ENCODE assay signal across 9 mouse cellular contexts in the genomic region with DNA sequence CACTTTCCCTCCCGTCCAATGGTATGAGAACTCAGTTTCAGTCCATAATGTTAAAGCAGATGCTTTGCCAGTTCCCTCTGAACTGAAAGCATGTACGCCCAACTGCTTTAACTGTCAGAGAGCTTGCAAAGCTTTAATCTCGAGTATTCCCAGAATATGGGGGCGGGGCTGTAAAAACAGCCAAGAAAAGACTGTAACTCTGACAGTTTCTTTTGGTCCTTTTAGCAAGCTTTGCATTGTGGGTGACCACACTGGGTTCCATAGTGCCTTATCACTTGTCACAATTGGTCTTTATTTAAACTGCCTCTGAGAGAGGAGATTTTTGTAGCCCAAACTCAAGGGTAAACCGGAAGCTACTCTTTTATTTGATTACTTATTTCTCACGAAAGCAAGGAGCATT. TPM values are rescaled to one million over a fixed set of nuclear protein-coding genes. Genes with fewer than 3 reads are reported as not detected.
A peak's percentile ranks its signal among the peaks of the same experiment; 100 is the strongest.
DNase-seq lines count a peak whose midpoint lies in the region; ATAC-seq and TF ChIP-seq lines count a peak whose summit lies in the region.
"Had no signal": no experiment of that assay in that cellular context is flagged by ENCODE, and none has a peak within 500 bp of the region (broad histone marks: within the 10 kb centered on the region; RNA-seq: fewer than 3 reads in every experiment).

No protein-coding gene starts in this region.

- no peak overlapping the region for H3K9ac ChIP-seq in lung, embryonic 14.5 days
- H3K9ac ChIP-seq in intestine, postnatal 0 days (ENCODE audit: low read depth, low read length): no peak overlapping the region
- H3K9ac ChIP-seq in stomach, embryonic 16.5 days (ENCODE audit: low read length): 0 out of 2 replicates have a peak overlapping the region, but pooled peaks have one; percentile 1
- H3K9ac ChIP-seq: midbrain, embryonic 15.5 days had no signal

- H3K9me3 ChIP-seq in lung, embryonic 14.5 days (ENCODE audit: low read depth, low read length): no peaks in the 10 kb centered on the region
- no peaks in the 10 kb centered on the region for H3K9me3 ChIP-seq in intestine, postnatal 0 days (ENCODE audit: control insufficient read depth)
- H3K9me3 ChIP-seq in stomach, embryonic 16.5 days (replicated peaks; ENCODE audit: control insufficient read depth, low read length): no peaks in the 10 kb centered on the region
- H3K9me3 ChIP-seq: midbrain, embryonic 15.5 days had no signal

- H3K27me3 ChIP-seq in lung, embryonic 14.5 days (ENCODE audit: insufficient read depth, low read length): peaks cover 28% of the 10 kb centered on the region
- H3K27me3 ChIP-seq in intestine, postnatal 0 days (replicated peaks; ENCODE audit: control insufficient read depth, insufficient read depth, low read length): no peaks in the 10 kb centered on the region
- H3K27me3 ChIP-seq in stomach, embryonic 16.5 days (ENCODE audit: control insufficient read depth, insufficient read depth, low read length): peaks cover 10% of the 10 kb centered on the region

- no peak for ATAC-seq in lung, embryonic 14.5 days (ENCODE audit: insufficient read depth)
- peak; percentile 9 for ATAC-seq in common myeloid progenitor, adult 5-6 weeks (replicated peaks; ENCODE audit: low read depth, poor library complexity, severe bottlenecking)
- no peak for ATAC-seq in intestine, postnatal 0 days
- ATAC-seq in stomach, embryonic 16.5 days (ENCODE audit: insufficient read depth, low FRiP score): no peak
- ATAC-seq: midbrain, embryonic 15.5 days had no signal

- no peak for TF ChIP-seq CTCF in lung, embryonic 14.5 days (IDR thresholded peaks at IDR 0.05; ENCODE audit: low read depth)
- TF ChIP-seq CTCF in intestine, postnatal 0 days (IDR thresholded peaks at IDR 0.05; ENCODE audit: low read depth): no peak

- whole genome bisulfite sequencing in lung, embryonic 14.5 days: 51% methylated on average over 6 of the region's 6 CpGs
- WGBS in intestine, postnatal 0 days: 55% methylated on average over 6 of the region's 6 CpGs
- WGBS in stomach, embryonic 16.5 days: 46% methylated on average over 6 of the region's 6 CpGs

- DNase-seq in lung, embryonic 14.5 days: peak; percentile 44
- no peak for DNase-seq in lung, postnatal 4 days
- DNase-seq in right cerebral cortex, postnatal 14 days: no peak
- no peak for DNase-seq in MN1 (ENCODE audit: low spot score)
- DNase-seq: cerebellum, postnatal 25 days had no signal

- H3K4me2 ChIP-seq in lung, embryonic 14.5 days: no peak overlapping the region
- peak overlapping the region; percentile 88 for H3K4me2 ChIP-seq in intestine, postnatal 0 days (replicated peaks; ENCODE audit: low read depth)
- peak overlapping the region; percentile 92 for H3K4me2 ChIP-seq in stomach, embryonic 16.5 days (ENCODE audit: low read depth, low read length)
- H3K4me2 ChIP-seq: midbrain, embryonic 15.5 days had no signal

- H3K4me3 ChIP-seq in lung, embryonic 14.5 days (ENCODE audit: low read depth, low read length): no peak overlapping the region
- peak overlapping the region; percentile 74 for H3K4me3 ChIP-seq in intestine, postnatal 0 days (ENCODE audit: low read depth, low read length)
- H3K4me3 ChIP-seq in stomach, embryonic 16.5 days (replicated peaks; ENCODE audit: low read length): peak overlapping the region; percentile 26
- H3K4me3 ChIP-seq: midbrain, embryonic 15.5 days had no signal

- H3K4me1 ChIP-seq in lung, embryonic 14.5 days (ENCODE audit: insufficient read depth): peaks cover 9% of the 10 kb centered on the region; the same call in 1 of the 2 replicates
- peaks cover 3% of the 10 kb centered on the region for H3K4me1 ChIP-seq in intestine, postnatal 0 days (replicated peaks; ENCODE audit: control insufficient read depth, insufficient read depth, low read length)
- peaks cover 12% of the 10 kb centered on the region for H3K4me1 ChIP-seq in stomach, embryonic 16.5 days (ENCODE audit: control insufficient read depth, insufficient read depth, low read length)

- H3K27ac ChIP-seq in lung, embryonic 14.5 days (ENCODE audit: low read depth): no peak overlapping the region
- H3K27ac ChIP-seq in intestine, postnatal 0 days (ENCODE audit: low read depth, low read length): no peak overlapping the region
- peak overlapping the region; percentile 26; the same call in 1 of the 2 replicates for H3K27ac ChIP-seq in stomach, embryonic 16.5 days (ENCODE audit: low read length)
- H3K27ac ChIP-seq: midbrain, embryonic 15.5 days had no signal

- no peaks in the 10 kb centered on the region for H3K36me3 ChIP-seq in lung, embryonic 14.5 days (ENCODE audit: insufficient read depth)
- H3K36me3 ChIP-seq in intestine, postnatal 0 days (ENCODE audit: control insufficient read depth, insufficient read depth): peaks cover 5% of the 10 kb centered on the region; the same call in 1 of the 2 replicates
- no peaks in the 10 kb centered on the region for H3K36me3 ChIP-seq in stomach, embryonic 16.5 days (ENCODE audit: control insufficient read depth, insufficient read depth, low read length)
- H3K36me3 ChIP-seq: midbrain, embryonic 15.5 days had no signal

RNA-seq across cellular contexts. Expression of gene Ptger4, which starts 4.1 kb away (rescaled TPM):
- 1.0 and 1.8 TPM in 2 replicates for polyA plus RNA-seq in lung, embryonic 14.5 days (2014; fragmentation: Nextera tagmentation; extraction: Ambion mirVana)
- 8.3 and 10.3 TPM in 2 replicates for total RNA-seq in common myeloid progenitor, adult 5-6 weeks (2017)
- polyA plus RNA-seq in intestine, postnatal 0 days (2015; fragmentation: Nextera tagmentation; extraction: Ambion mirVana): 14.5 and 15.1 TPM in 2 replicates
- 7.0 and 8.5 TPM in 2 replicates for polyA plus RNA-seq in stomach, embryonic 16.5 days (2015; fragmentation: Nextera tagmentation; extraction: Ambion mirVana)

RNA-seq across cellular contexts. Expression of gene Ttc33, which starts 54.6 kb away (rescaled TPM):
- polyA plus RNA-seq in lung, embryonic 14.5 days (2014; fragmentation: Nextera tagmentation; extraction: Ambion mirVana): 41.9 and 44.6 TPM in 2 replicates
- 49.6 and 50.2 TPM in 2 replicates for total RNA-seq in common myeloid progenitor, adult 5-6 weeks (2017)
- 26.0 and 28.8 TPM in 2 replicates for polyA plus RNA-seq in intestine, postnatal 0 days (2015; fragmentation: Nextera tagmentation; extraction: Ambion mirVana)
- polyA plus RNA-seq in stomach, embryonic 16.5 days (2015; fragmentation: Nextera tagmentation; extraction: Ambion mirVana): 35.4 and 36.9 TPM in 2 replicates
